Mouse (Mus musculus) monocyte, adult 5-6 weeks (primary cell): ENCODE measurements around the gene Zfp799. TPM values are rescaled to one million over a fixed set of nuclear protein-coding genes. Genes with fewer than 3 reads are reported as not detected.
A peak's percentile ranks its signal among the peaks of the same experiment; 100 is the strongest.

Experiments used
- ATAC-seq: fragments of 153-309, 156-312 bp; replicated peaks from 2 replicates; pipeline ENCODE4 v1.8.0; 2017; ENCODE audit warnings: mild to moderate bottlenecking; ENCODE audit not compliant: low TSS enrichment, insufficient number of reproducible peaks, severe bottlenecking, poor library complexity, low FRiP score
- total RNA-seq: library from RNA; stranded (forward); fragments of 200-1000, 200-491, 200-594 nt; gene quantifications from 3 replicates; pipeline ENCODE4 v1.2.3, GENCODE M21; 2017

Gene Zfp799
- total RNA-seq, 1 experiment from 2014 or later = 6.1 TPM

GRCm38 (mm10) chr17:32788576-32788975 is 41.5 kb downstream of the Zfp799 start:
- ATAC-seq = no peak

- ATAC-seq = peak; percentile 98
These were observed 41.9 kb downstream of the Zfp799 start, which contains the start of gene Zfp871 for GRCm38 (mm10) chr17:32788094-32788559. Gene Zfp871 (minus strand): TSS chr17:32788287.

DNA sequence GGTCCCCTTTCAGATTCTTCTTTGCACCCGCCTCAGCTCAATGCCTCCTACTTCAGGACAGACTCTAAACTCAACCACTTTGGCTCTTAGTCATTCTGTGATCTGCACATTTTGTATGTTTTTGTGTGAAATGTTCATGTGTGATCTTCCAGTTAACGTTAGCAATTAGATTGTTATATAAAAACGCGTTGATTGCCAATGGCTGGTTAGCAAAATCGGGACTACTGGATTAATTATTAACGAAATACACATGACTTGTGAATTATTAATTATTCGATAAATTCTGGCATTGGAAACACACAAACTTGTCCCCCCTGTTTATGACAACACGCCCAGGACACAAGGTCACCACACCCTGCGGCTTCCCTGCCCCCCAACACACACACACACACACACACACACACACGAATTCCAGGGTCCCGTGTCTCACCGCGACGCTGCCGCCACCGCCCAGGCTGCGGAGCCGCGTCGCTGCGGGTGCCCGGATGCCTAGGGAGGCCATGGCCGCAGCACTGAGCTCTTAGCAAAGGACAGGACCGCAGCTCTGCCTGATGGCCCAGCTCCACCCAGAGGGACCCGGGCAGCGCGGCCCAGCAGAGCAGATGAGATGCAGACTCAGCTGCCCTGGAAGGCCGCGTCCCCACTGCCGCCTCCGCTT is 42.5 kb downstream of the Zfp799 start:
- ATAC-seq = peak; percentile 28

- ATAC-seq = no peak
These were observed 43.1 kb downstream of the Zfp799 start for GRCm38 (mm10) chr17:32786944-32787343.

DNA sequence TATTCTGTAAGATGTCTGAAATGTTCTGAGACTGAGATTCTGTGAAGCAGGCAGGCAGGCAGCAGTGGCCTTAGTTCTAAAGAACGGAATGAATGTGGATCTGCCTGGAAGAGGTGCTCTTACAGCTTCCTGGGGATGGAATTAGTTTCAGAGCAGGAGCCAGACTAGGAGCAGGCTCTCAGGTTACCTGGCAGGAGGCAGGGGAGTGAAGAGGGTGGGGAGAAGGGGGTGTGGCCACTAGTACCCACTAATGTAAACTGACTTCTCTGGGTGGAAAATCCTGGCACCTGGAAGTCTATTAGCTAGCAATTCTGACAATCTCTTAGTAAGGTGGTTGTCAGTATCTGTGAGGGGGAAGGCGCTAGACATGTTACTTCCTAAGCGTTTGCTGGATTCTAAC is 44.4 kb downstream of the Zfp799 start:
- no peak for ATAC-seq

DNA sequence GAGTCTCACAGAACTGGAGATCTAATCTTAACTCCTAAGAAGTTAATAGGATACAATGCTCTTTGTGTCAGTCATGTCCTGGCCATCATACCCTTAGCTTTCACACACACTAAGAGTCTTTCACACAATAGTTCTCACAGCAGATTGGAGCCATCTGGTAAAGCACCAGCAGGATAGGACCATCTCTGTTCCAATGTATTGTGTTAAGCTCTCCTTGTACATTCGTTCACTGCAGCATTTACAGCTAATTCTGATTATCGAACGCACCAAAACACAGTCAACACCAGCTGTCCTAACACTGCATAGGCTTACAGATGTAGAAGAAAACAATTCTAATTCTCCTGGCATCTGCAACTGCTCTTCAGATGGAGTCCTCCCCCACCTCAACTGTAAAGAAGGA is 52.5 kb downstream of the Zfp799 start:
- no peak for ATAC-seq

- ATAC-seq = no peak
These were observed 58.8 kb downstream of the Zfp799 start for GRCm38 (mm10) chr17:32771213-32771612.

- no peak for ATAC-seq
These were observed 63.6 kb downstream of the Zfp799 start for GRCm38 (mm10) chr17:32766422-32766821.

Other genes starting within 250 kb of the Zfp799 start
- 0.11 to 0.57 TPM (median 0.19 TPM) in 3 replicates for gene Cyp4f37, start 209.0 kb downstream of the Zfp799 start, total RNA-seq
- not detected in 3 replicates for gene Cyp4f40, start 171.4 kb downstream of the Zfp799 start, total RNA-seq
- gene Cyp4f15, start 144.6 kb downstream of the Zfp799 start, total RNA-seq = not detected in 3 replicates
- 48.5 to 60.7 TPM (median 59.6 TPM) in 3 replicates for gene Zfp871, start 42.0 kb downstream of the Zfp799 start, total RNA-seq
- gene Zfp811, start 20.3 kb downstream of the Zfp799 start, total RNA-seq = 0.19 TPM in 1 of 3 replicates, not detected in the others
- 6.6 to 8.9 TPM (median 8.6 TPM) in 3 replicates for gene Zfp870, start 61.4 kb upstream of the Zfp799 start, total RNA-seq
- not detected in 3 replicates for gene Cyp4f14, start 87.1 kb upstream of the Zfp799 start, total RNA-seq
- 25.2 to 40.9 TPM (median 37.7 TPM) in 3 replicates for gene Cyp4f13, start 117.1 kb upstream of the Zfp799 start, total RNA-seq
- 26.2 to 29.4 TPM (median 26.4 TPM) in 3 replicates for gene Zfp472, start 135.6 kb upstream of the Zfp799 start, total RNA-seq
- 14.0 to 27.0 TPM (median 15.5 TPM) in 3 replicates for gene Zfp952, start 162.9 kb upstream of the Zfp799 start, total RNA-seq
- 1.3 to 7.7 TPM (median 3.2 TPM) in 3 replicates for gene Zfp763, start 203.1 kb upstream of the Zfp799 start, total RNA-seq
- not detected in 3 replicates for gene 4921501E09Rik, start 237.8 kb upstream of the Zfp799 start, total RNA-seq